Mouse (Mus musculus) spleen, adult 18-20 months (tissue): ENCODE measurements around the gene Gm48551.

ENCODE experiments used
- DNase-seq, 2 experiments: peaks; one replicate each; pipeline ENCODE4 v3.0.0; 2022; ENCODE audit warnings: mixed read lengths in 2 of 2

Gene Gm48551

DNA sequence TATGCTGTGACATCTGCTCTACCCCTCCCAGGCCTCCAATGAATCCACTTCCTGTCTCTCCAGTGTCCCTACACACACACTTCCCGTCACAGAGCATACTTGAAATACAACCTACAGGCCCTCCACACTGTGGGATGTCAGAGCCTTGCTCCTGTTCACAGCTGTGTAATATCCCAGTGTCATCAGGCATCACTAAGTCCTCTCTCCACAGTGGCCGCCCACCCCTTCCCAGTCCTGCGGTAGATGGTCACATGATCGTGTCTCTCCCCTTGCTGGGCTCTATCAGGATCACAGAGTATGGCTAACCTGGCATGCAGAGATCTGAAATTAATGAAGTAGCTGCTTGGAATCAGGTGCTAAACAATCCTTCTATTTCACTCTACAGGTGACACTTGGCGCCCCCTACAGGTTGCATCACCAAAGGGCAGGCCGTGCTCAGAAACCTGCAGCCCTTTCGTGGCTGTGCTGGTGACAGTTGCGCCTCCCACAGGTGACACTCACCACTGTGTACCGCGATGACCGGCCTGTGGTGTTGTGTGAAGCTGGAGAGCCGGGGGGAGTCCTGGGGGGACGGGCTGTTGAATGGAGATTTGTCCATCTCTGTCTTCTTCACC, 21.4 kb downstream of the Gm48551 start:
- peak; percentile 42 to 71 for DNase-seq

DNA sequence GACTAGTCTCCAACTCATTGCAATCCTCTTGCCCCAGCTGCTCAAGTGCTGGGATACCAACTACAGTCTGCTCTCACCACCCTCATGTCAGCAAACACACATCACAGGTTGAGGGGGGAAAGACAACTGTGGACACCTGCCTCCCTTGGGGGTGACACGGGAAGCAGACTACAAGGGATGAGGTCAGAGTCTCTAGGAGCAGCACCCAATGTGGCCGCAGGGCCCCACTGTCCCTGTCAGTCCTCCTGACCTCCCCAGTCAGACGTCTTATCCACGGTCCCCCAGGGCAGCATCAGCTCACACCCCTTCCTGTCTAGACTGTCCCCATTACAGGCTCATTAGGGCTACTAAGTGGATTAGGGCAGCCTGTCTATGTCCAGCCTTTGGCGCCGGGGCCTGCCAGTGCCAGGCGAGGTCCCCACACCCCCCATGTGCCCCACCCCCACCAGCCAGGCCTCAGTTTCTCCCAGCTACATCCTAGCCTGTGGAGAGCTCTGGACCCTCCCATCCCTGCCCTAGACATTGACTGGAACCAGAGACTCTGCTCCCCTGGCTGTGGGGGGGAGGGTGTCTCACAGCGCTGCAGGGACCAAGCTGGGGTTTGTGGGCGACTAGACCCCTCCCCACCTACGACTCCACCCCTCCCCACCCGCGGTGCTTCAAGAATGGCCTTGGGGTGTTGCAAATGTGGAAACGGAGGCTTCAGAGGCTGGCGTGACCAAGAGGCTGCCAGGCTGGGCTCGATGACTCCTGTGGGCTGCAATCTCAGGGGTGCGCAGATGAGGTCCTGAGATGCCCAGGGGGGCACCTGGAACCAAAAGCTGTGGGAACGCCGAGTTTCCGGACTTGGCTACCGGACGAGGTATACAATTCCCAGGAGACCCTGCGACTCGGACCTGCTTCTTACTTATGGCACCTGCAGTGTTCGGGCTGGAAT, 22.5 kb downstream of the Gm48551 start:
- no peak for DNase-seq

DNA sequence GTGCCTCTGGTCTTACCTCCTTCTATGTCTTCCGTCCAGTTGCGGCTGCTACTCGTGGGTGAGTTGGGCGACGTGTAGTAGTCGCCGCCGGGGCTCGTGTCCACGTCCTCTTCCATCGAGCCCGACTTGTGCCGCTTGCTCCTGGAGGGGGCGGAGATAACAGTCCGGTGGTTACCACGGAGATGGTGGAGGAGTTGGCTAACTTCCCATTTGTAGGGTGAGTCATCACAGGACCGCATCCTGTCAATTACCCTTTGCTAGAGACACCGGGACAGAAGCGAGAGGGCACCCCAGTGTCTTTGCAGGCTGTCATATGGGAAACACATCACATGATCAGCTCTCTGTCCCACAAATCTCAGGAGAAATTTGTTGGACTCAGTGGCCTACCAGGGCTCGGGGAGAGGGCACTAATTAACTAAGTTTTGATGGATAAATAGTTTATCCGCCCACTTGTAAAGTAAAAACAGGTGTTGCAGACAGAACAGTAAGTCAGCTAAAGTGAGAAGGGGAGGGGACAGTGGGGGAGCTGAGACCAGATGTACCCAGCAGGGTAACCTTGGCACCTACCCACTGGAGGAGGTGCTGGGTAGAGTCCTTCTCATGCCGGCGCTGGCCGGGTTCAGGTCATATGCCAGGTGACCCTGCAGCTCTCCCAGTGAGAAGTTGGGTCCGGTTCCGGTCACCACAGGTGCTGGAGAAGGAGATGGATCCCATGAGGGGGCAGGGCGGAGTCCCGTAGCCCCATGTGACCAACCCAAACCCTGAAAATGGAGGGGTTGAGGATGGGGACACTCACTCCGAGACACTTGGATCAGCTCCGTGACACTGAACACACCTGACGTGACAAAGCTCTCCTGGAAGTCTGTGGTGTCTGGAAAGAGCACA, 23.5 kb downstream of the Gm48551 start:
- DNase-seq = peak; percentile 39 to 53

DNA sequence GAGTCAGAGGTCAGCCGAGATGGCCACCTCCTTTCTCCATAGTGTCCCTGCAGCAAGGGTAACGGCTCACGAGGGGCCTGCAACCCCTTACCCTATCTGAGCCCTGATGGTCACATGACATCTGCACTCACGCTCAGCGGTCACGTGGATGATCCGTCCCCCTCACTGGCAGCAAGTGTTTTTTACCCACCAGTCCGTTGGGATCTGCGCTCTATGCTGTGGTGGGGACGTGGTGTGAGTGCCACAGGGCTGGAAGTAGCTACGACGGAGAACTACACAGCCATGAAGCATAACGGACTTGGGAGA, 24.1 kb downstream of the Gm48551 start:
- no peak for DNase-seq

DNA sequence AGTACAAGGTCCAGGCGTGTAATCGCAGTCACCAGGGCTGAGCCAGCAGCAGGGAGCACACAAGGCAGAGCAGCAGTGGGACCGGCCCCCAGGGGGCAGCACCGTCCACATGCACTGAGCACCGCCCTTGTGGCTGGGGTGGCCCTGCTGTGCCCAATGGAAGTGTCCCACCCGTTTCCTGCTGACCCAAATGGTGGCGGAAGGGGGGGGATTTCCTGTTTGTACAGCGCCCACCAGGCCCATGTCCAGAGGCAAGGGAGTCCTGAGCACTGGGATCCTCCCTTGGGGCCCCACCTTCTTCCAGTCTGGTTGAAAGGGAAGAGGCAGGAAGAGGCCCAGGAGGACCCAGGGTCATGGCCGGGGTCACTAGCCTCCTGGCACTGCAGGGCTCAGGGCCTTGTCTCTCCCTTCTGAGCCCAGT, 24.6 kb downstream of the Gm48551 start:
- DNase-seq = peak; percentile 65 to 83

DNA sequence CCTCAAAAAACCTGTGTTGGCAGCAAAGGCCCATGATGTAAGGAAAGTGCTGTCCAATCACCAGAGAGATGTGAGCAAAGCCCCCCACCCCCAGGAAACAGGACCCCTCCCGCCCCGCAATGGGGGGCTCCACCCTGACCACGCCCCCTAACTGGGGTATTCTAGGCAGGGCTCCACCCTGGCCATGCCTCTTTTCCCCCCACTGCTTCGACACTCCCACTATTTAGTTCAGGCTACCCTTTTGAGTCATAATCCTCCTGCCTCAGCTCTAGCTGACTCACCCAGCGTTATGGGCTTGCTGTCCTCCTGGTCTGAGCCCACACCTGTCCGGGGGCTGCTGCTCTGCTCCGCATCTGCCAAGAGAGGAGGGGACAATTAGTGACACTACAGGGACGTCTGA, 25.1 kb downstream of the Gm48551 start:
- DNase-seq = no peak

DNA sequence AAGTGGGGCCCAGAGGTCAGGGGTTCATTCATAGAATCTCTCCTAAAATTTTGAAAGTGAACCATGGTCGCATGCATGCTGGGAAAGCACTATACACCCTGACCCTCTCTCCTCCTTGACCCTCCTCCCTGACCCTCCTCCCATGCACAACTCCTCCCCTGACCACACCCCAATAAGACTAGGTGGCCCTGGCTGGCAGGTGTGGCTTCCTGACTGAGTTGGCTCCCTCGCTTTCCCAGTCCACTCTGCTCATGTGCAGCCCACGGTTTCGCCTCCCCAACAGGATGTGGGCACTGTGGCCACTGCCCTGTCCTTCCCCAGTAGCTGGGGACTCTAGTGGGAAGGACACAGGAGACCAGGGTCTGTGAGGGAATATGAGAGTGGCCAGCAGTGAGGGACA, 26.1 kb downstream of the Gm48551 start:
- no peak for DNase-seq

DNA sequence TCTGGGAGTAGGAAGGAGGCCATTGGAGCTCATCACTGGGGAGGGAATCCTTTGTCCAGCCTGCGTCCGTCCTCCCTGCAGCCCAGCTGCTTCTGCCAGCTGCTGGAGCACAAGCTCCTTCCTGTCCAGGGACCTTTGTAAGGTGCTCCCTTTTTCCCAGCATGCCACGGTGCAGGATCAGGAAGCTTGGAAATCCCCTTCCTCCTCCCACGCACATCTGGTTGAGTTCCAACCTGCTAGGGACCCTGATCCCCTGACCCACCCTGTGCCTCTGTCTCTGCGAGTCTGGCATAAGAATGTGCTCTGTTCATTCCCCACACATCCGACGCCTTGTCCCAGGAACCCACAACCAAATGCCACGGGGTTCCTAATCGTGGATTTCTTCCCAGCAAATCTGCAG, 26.7 kb downstream of the Gm48551 start:
- no peak for DNase-seq

DNA sequence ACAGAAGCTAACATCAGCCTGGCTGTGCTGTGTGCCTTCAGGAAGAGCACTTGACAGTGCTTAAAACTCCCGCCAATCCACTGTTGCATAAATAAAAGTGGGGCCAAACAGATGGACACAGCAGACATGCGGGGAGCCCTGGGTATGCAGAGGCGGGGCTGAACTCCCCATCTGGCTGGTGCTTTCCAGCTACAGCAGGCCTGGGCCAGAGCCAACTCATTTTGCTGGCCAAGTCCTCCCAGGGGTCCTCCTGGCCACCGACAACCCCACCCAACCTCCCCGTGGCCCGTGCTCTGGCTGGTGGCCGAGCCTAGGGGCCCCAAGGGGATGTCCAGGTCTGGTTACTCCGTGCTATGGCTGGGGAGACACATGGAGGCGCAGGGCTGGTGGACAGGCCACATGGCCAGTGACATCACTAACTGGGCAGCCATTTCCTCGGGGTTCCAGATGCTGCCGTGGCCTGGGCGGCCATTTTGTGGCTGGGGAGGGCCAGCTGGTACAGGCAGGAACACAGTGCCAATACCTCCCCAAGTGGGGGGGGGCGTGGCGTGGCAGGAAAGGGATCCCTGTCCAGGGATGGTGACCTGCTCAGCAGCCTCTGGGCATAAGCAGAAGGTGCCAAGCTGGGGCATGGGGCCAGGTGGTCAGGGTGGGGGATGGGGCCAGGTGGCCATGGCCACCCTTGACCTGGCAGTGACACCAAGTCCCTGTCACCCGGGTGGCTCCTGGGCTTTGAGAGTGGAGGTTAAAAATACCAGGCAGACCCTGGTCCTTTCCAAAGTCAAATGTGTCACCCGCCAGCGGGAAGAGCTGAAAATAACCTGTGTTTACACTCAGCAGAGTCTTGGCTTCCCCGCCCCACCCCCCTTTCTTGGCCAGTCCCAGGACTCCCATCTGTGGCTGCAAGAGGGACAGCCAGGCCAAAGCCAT, 27.5 kb downstream of the Gm48551 start:
- peak in 1 of 2 experiments; percentile 22 for DNase-seq

DNA sequence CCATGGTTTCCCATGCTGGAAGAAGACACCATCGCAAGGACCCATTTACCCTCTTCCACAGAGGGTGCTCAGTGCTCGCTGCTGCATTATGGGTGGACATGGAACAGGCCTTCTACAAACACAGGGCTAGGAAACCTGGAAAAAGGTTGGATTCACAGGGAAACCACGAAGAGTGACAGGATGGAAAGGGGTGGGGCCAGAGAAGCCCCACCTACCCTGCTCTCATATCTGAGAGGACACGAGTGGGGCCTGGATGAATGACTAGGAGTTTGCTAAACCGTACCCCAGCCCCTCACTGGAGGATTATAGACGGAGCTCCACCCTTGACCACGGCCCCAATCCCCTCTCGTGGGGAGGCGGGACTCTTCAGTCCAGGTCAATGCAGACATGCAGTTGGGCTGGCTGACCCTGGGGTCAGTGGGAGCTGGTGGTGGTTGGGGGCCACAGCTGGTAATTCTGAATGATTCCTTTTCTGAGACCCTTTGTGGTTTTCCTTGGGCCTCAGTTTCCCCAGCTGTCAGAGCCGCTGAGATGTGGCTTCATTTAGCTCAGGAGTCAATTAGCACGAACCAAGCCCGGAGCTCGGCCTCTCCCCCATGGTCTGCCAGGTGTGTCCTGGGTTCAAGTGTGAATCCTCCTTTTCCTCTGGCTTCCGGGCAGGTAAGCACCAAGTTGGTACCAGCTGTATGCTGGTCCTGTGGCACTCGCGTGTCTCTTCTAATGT, 28.5 kb downstream of the Gm48551 start:
- no peak for DNase-seq

DNA sequence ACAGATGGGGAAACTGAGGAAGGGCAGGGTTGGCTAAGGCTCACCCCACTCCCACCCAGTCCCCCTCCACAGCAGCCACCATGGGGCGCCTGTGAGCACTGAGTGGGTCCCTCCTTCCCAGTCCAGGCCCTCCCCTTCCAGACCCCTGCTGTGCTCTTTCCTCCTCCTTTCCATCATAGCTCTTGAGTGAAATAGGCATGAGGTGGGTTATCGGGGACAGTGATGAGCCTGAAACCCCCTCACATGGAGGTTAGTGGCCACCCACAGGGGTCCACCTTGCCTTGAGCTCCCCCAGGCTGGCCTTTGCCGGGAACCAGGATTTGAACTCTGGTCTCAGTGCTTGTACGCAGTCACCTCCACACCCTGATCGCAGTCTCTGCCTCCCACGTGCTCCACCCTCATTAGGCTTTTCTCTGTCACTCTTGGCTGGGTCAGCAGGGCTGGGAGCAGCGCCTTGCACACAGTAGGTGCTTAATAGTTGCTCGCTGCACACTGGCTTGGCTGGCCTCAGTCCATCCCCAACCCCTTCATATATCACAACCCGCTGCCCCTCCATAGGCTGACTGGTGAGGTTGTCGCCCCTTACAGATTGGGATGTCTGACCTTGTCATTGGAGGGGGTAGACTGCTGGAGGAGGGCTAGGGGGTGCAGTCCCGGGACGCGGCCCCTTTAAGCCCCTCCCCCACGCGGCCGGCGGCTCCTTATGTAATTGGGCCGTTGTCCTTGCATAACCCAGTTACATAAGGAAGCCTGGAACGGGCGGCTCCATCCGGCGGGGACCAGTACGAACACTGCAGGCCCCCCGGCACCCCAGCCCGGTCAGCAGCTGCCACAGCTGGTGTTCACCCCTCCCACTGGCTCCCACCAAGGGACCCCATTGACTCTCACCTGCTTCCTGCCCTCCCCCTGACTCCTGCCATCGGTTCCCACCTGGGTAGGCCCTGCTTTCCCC, 29.3 kb downstream of the Gm48551 start:
- peak in 1 of 2 experiments; percentile 33 for DNase-seq

DNA sequence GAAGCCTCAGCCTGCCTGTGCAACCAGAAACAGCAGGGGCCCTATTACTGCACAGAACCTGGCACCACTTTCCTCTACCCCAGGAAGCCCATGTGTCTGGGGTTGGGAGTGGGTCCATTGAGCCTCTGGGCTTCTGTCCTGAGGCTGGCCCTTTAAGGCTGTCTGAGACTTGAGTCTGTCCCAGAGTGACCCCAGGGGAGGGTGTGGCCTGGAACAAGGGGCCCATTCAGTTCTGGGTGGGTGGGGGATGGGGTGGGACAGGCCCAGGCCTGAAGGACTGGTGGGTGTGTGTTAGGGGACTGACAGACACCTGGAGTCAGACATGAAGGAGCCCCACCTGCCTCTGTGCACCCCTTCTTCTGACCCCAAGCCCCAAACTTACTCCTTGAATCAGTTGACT, 30.4 kb downstream of the Gm48551 start:
- no peak for DNase-seq

DNA sequence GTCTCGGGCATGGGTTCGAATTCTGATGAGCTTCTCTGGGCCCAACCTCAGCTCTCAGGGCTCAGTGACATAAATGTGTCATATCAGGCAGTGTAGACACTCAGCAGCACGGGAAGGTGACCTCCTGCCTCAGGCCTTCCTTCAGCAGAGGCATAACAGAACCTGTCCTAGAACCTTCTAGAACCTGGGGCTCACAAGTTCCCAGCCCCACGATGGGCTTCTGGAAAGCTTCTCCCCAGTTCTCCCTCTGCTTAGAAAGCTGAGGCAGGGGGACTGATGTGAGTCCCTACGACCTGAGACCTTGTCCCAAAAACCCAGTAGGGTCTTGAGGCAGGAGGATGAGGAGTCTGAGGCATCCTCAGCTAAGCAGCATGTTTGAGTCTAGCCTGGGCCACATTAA, 30.9 kb downstream of the Gm48551 start:
- no peak for DNase-seq

DNA sequence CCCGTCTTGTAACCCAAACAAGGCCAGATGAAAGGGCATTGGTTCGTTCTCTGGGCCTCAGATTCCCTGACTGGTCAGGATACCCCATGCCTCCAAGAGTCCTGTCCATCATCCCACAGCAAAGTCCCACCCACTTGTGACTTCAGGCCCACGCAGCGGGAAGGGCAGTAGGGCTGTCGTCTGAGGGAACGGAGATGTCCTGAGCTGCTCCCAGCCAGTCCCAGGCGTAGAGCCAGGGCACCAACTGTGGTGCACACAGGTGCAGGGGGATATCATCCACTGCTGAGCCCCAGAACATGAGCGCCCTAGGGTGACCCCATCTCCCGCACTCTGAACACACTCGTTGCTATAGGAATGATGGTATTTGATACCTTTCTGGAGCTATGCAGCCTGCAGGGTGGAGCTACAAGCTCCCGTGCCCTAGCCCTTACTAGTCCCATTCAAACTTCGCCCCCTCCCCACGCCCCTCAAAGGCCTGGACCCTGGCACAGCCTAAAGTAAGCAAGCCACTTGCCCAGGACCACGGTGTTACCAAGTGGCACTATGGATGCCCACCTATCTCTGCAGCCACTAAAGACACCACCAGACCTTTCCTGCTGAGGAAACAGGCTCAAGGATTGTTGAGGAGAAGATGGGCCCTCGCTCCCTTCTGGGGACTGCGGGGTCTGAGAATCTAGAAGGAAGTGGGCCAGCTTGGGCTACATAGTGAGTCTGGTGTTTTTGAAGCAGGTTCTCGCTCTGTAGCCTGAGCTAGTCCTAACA, 31.5 kb downstream of the Gm48551 start:
- no peak for DNase-seq

DNA sequence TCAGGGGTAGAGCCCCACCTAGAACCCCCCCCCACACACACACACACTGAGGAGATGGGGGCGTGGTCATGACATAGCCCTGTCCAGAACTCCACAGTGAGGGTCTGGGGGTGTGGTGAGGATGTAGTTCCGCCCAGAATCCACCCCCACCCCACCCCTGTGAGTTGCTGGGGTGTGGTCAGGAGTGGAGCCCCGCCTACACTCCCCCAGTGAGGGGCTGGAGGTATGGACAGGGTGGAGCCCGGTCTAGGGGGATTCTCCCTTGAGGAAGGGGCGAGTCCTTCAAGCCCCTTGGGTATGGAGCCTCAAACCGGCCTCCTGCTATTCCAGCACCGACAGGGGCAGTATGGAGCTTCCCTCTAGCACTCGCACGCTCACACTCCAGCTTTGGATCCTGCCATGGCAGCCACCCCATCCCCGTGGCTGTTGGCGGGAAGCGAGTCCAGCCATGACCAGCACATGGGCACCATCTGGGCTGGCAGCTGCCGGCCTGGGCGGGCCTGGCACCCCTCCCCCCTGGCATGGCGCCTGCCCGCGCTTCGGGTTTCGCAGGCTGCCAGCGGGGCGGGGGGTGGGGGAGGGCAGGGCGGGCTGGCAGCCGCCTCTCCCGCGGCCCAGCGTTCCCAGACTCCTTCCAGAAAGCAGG, 32.4 kb downstream of the Gm48551 start:
- DNase-seq = no peak

DNA sequence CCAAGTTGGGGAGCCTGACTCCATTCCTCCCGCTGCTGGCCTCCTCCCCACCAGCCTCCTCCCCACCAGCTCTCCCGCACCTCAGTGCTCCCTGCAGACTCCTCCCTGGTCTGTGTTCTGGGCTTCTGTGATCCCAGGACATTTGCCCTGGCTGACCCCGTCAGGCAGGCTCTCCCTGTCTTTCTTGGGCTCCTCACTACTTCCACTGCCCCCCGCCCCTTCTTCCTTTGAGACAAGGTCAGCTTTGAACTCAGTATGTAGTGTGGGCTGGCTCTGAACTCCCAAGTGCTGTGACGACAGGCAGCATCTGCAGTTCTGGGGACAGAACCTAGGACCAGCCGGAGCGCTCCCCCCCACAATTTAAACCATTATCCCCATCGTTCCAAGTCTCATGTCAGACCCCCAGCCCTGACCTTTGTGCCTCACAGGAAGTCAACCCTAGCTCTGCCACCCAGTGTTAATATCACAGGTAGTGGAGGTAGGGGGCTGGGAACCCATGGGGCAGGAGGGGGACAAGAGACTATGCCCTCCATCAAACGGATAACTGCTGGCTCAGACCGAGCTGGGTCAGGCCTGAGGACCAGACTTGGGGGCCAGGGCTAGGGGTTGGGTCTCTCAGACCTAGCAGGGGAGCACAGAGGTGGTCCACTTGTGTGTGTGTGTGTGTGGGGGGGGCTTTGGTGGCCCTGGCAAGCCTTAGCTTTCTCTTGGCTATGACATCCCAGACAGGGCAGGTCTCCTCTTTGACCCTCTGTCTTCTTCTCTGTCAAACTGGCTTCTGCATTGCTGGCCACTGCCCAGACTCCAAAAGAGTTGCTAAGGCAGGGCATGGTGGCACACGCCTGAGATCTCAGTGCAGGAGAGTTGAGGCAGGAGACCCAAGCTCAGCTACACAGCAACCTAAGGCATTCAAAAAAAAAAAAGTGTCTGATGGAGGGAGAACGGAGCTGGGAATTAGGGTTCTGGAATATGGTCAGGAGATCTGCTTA, 33.3 kb downstream of the Gm48551 start:
- DNase-seq = no peak

DNA sequence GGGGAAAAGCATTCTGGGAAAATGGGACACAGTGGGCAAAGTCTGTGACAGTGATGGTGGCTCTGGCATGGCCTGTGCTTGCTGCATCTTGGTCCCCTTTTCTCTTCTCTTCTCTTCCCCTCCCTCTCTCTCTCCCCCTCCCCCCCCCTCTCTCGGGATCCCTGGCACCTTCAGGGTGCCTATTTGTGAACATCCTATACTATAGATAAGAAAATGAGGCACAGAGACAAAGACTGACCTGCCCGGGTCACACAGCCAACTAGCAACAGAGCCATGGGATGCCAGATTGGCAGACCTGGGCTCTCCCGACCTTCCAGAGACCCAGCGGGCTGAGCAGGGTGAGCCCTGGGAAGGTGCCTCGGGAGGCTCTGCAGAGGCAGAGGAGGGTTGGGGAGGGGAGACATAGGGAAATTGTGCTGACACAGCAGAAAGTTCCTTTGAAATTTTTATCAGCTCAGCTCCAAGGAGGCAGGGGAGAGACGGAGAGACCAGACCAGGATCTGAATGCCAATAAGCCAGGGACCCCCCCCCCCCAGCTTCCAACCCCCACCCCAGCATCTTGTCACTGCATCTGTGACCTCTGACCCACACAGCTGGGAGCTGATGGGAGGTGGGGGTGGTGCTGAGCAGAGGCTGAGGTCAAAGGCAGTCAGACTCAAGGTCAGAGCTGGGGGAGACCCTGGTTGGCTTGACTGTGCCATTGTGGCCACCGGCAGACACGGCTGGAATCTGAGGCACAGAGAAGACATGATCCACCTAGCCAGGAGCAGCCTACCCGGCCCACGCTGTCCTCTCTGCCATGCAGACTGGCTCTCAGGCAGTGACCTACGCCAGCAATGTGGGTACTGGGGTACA, 34.2 kb downstream of the Gm48551 start:
- no peak for DNase-seq
